Mouse (Mus musculus) heart, adult 2 months (tissue): Measurements from ENCODE around the gene Dlx5. TPM values are rescaled to one million over a fixed set of nuclear protein-coding genes. Genes with fewer than 3 reads are reported as not detected.

Experiments
- DNase-seq, 2 experiments: peaks; one replicate each; pipeline ENCODE4 v3.0.0; 2021
- H3K27ac ChIP-seq: fragments of 200-600 bp; 2 replicates; pipeline ENCODE4 v1.8.1; 2022
- H3K27me3 ChIP-seq: fragments of 200-500 bp; 2 replicates; pipeline ENCODE4 v1.6.1; 2012; ENCODE audit warnings: mild to moderate bottlenecking, low read length, inconsistent platforms, mixed read lengths; ENCODE audit not compliant: control insufficient read depth, insufficient read depth
- H3K36me3 ChIP-seq: fragments of 200-500 bp; 2 replicates; pipeline ENCODE4 v1.6.1; 2012; ENCODE audit warnings: low read length, inconsistent platforms; ENCODE audit not compliant: control insufficient read depth, insufficient read depth
- H3K4me1 ChIP-seq: fragments of 200-500 bp; 2 replicates; pipeline ENCODE4 v1.6.1; 2011; ENCODE audit warnings: low read length; ENCODE audit not compliant: control insufficient read depth, insufficient read depth
- H3K4me3 ChIP-seq: fragments of 200-600 bp; 2 replicates; pipeline ENCODE4 v1.8.1; 2022
- H3K79me2 ChIP-seq: fragments of 200-500 bp; replicated peaks from 2 replicates; pipeline ENCODE4 v1.6.1; 2012; ENCODE audit warnings: mild to moderate bottlenecking, inconsistent platforms, low read length, moderate library complexity, mixed read lengths; ENCODE audit not compliant: control insufficient read depth, insufficient read depth
- H3K9ac ChIP-seq: fragments of 200-500 bp; 2 replicates; pipeline ENCODE4 v1.6.1; 2012; ENCODE audit warnings: low read depth, mild to moderate bottlenecking, control low read depth, inconsistent platforms, low read length, mixed read lengths
- CTCF ChIP-seq: fragments of 200-600 bp; IDR thresholded peaks from 2 replicates; pipeline ENCODE4 v1.8.1; 2022; ENCODE audit warnings: antibody characterized with exemption, mild to moderate bottlenecking, moderate library complexity
- EP300 ChIP-seq: fragments of 200-500 bp; IDR thresholded peaks from 2 replicates; pipeline ENCODE4 v1.6.1; 2011; ENCODE audit warnings: low read depth, low read length, control low read depth; ENCODE audit not compliant: insufficient read depth
- POLR2A ChIP-seq: fragments of 200-500 bp; IDR thresholded peaks from 2 replicates; pipeline ENCODE4 v1.6.1; 2011; ENCODE audit warnings: mild to moderate bottlenecking, low read depth, low read length, control low read depth; ENCODE audit not compliant: insufficient read depth
- WGBS: fragments of 180-500 bp; shearing (Covaris S2); methylation state at CpG from one replicate; pipeline ENCODE4 v1.1.7; 2018; 5-methylcytosine and 5-hydroxymethylcytosine counted together
- intact Hi-C: fragments of 180-260 bp; cut with DNase I; formaldehyde crosslinking; loops from one replicate; pipeline ENCODE4 v1.15.1; 2025
- polyA plus RNA-seq: library from polyadenylated mRNA; depleted of rRNA; stranded (reverse); fragments of >200 nt; gene quantifications from 2 replicates; pipeline ENCODE4 v1.2.3, GENCODE M21; 2012
- total RNA-seq, 2 experiments: library from RNA; stranded (reverse); gene quantifications; 2 replicates each; pipeline ENCODE4 v1.2.3; 2021

Gene Dlx5
- total and polyA plus RNA-seq, 3 experiments: 0.14 to 0.34 TPM; not detected in 1

- Histone ChIP-seq H3K79me2 (no peaks in the 10 kb centered on the region), H3K4me3 (no peak overlapping the region), H3K9ac (no peak overlapping the region), H3K4me1 (no peaks in the 10 kb centered on the region), H3K27ac (no peak overlapping the region), H3K27me3 (peaks cover 24% of the 10 kb centered on the region), H3K36me3 (no peaks in the 10 kb centered on the region)
- no peak for DNase-seq
- TF ChIP-seq CTCF: no peak
- no peak for TF ChIP-seq POLR2A
- no peak for TF ChIP-seq EP300
- 13% methylated on average over 13 of the region's 13 CpGs for WGBS
- intact Hi-C loops: no loop called here
Measured at GRCm38 (mm10) chr6:6869041-6869685, 12.7 kb downstream of the Dlx5 start.

DNA sequence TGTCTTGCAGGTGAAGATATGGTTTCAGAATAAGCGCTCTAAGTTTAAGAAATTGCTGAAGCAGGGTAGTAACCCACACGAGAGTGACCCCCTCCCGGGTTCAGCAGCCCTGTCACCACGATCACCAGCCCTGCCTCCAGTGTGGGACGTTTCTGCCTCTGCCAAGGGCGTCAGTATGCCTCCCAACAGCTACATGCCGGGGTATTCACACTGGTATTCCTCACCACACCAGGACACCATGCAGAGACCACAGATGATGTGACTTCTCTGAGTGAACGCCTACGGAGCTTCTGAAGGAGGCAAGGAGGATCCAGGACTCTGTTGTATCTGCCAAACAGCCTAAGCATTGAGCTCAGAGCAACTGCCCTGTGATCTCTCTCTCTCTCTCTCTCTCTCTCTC, 14.9 kb downstream of the Dlx5 start:
- DNase-seq: no peak

GRCm38 (mm10) chr6:6864441-6865440, 17.1 kb downstream of the Dlx5 start:
- DNase-seq: no peak
- no peak overlapping the region for H3K4me3 ChIP-seq
- WGBS: 23% methylated on average over 36 of the region's 36 CpGs
- peaks cover 39% of the 10 kb centered on the region for H3K27me3 ChIP-seq
- intact Hi-C loops: no loop called here
- H3K36me3 ChIP-seq: no peaks in the 10 kb centered on the region
- H3K27ac ChIP-seq: no peak overlapping the region
- no peak for TF ChIP-seq EP300
- TF ChIP-seq CTCF: no peak
- no peak for TF ChIP-seq POLR2A
- H3K9ac ChIP-seq: no peak overlapping the region
- peaks cover 2% of the 10 kb centered on the region for H3K4me1 ChIP-seq
- H3K79me2 ChIP-seq: no peaks in the 10 kb centered on the region

More for the DNA sequence above, 14.9 kb downstream of the Dlx5 start:
- Histone ChIP-seq H3K4me3 (no peak overlapping the region), H3K79me2 (no peaks in the 10 kb centered on the region), H3K27me3 (peaks cover 32% of the 10 kb centered on the region), H3K9ac (no peak overlapping the region), H3K27ac (no peak overlapping the region), H3K36me3 (no peaks in the 10 kb centered on the region), H3K4me1 (peaks cover 2% of the 10 kb centered on the region)
- no peak for TF ChIP-seq CTCF
- no peak for TF ChIP-seq POLR2A
- no peak for TF ChIP-seq EP300
- 16% methylated on average over 9 of the region's 9 CpGs for WGBS
- intact Hi-C loops: no loop called here

DNA sequence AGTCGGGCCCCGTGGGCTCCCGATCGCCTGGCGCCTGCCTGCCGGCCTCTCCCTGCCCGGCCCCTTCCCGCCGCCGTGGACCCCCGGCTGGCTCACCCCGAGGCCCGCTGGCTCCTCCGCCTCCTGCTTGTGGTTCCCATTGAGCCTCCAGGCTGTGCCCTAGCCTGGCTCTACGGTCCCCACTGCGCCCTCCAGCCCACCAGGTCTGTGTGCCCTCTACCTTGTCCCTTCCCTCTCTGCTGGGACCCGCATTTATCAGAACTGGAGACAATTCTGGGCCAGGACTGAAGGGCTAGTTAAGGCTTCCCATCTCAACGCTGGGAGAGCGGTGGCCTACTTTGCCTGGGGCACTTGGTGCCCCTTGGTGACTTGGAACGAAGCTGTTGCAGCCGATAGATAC, 17.9 kb downstream of the Dlx5 start:
- no peak for DNase-seq
- no peak for TF ChIP-seq EP300
- TF ChIP-seq POLR2A: no peak
- no peak for TF ChIP-seq CTCF
- Histone ChIP-seq H3K4me3 (peak overlapping the region; percentile 30; the same call in 1 of the 2 replicates), H3K36me3 (no peaks in the 10 kb centered on the region), H3K9ac (no peak overlapping the region), H3K27ac (no peak overlapping the region), H3K79me2 (no peaks in the 10 kb centered on the region), H3K27me3 (peaks cover 42% of the 10 kb centered on the region), H3K4me1 (peaks cover 2% of the 10 kb centered on the region)
- WGBS: 9% methylated on average over 16 of the region's 21 CpGs
- intact Hi-C loops: no loop called here

GRCm38 (mm10) chr6:6863160-6863870, 18.6 kb downstream of the Dlx5 start, which contains the start of gene Dlx6:
Gene Dlx6, plus strand, starts transcription at chr6:6863334.
- peaks cover 42% of the 10 kb centered on the region for H3K27me3 ChIP-seq
- intact Hi-C loops: no loop called here
- H3K27ac ChIP-seq: no peak within 1 kb of the TSS
- peak within 1 kb of the TSS; percentile 34; the same call in 1 of the 2 replicates for H3K4me3 ChIP-seq
- DNase-seq: peak; percentile 31 to 42
- peaks cover 2% of the 10 kb centered on the region for H3K4me1 ChIP-seq
- H3K9ac ChIP-seq: peak within 1 kb of the TSS; percentile 1; the same call in 1 of the 2 replicates
- H3K79me2 ChIP-seq: no peaks in the 10 kb centered on the region
- WGBS: 1% methylated on average over 42 of the region's 52 CpGs
- H3K36me3 ChIP-seq: no peaks in the 10 kb centered on the region
- TF ChIP-seq EP300 (no peak), CTCF (no peak), POLR2A (no peak)
